Mouse (Mus musculus): ENCODE measurements around the gene Zfp101.

Zfp101 gene

GRCm38 (mm10) chr17:33394182-33395034, at the start of gene Zfp101:
TSS of gene Zfp101 (minus strand) at chr17:33394641.
- peak; percentile 1; the same call in 1 of the 2 replicates for TF ChIP-seq GATA4 (IDR thresholded peaks at IDR 0.05; ENCODE audit: insufficient replicate concordance, low read length)

GRCm38 (mm10) chr17:33441159-33441558, 46.7 kb upstream of the Zfp101 start:
- TF ChIP-seq GATA4 (IDR thresholded peaks at IDR 0.05; ENCODE audit: insufficient replicate concordance, low read length) = no peak

GRCm38 (mm10) chr17:33439922-33440321, 45.5 kb upstream of the Zfp101 start:
- no peak for TF ChIP-seq GATA4 (IDR thresholded peaks at IDR 0.05; ENCODE audit: insufficient replicate concordance, low read length)

GRCm38 (mm10) chr17:33439148-33439547, 44.7 kb upstream of the Zfp101 start:
- no peak for TF ChIP-seq GATA4 (IDR thresholded peaks at IDR 0.05; ENCODE audit: insufficient replicate concordance, low read length)

GRCm38 (mm10) chr17:33432019-33432946, 37.8 kb upstream of the Zfp101 start, which contains the start of gene Actl9:
TSS of gene Actl9 (plus strand) at chr17:33432896.
- TF ChIP-seq GATA4 (IDR thresholded peaks at IDR 0.05; ENCODE audit: insufficient replicate concordance, low read length) = no peak

- no peak for TF ChIP-seq GATA4 (IDR thresholded peaks at IDR 0.05; ENCODE audit: insufficient replicate concordance, low read length)
Measured at GRCm38 (mm10) chr17:33392271-33392670, 2.2 kb downstream of the Zfp101 start.

GRCm38 (mm10) chr17:33385705-33386104, 8.7 kb downstream of the Zfp101 start:
- TF ChIP-seq GATA4 (IDR thresholded peaks at IDR 0.05; ENCODE audit: insufficient replicate concordance, low read length) = no peak

- TF ChIP-seq GATA4 (IDR thresholded peaks at IDR 0.05; ENCODE audit: insufficient replicate concordance, low read length) = no peak
Measured at GRCm38 (mm10) chr17:33372795-33373194, 21.6 kb downstream of the Zfp101 start.

- no peak for TF ChIP-seq GATA4 (IDR thresholded peaks at IDR 0.05; ENCODE audit: insufficient replicate concordance, low read length)
Measured at GRCm38 (mm10) chr17:33358411-33359384, 35.7 kb downstream of the Zfp101 start, which contains the start of gene Zfp81. TSS of gene Zfp81 (minus strand) at chr17:33358878.

GRCm38 (mm10) chr17:33352981-33353380, 41.5 kb downstream of the Zfp101 start:
- no peak for TF ChIP-seq GATA4 (IDR thresholded peaks at IDR 0.05; ENCODE audit: insufficient replicate concordance, low read length)
